Mouse (Mus musculus) stomach, postnatal 0 days (tissue): ENCODE data around the gene Klhl18. TPM values are rescaled to one million over a fixed set of nuclear protein-coding genes. Genes with fewer than 3 reads are reported as not detected.

Experiments
- ATAC-seq: fragments of 200-750 bp; cut with Nextera tagmentation; 2 replicates; pipeline ENCODE4 v1.8.0; 2017; ENCODE audit not compliant: low FRiP score, low TSS enrichment
- DNase-seq: peaks from one replicate; pipeline ENCODE4 v3.0.0-alpha.2; 2016; ENCODE audit warnings: low spot score
- H3K27ac ChIP-seq: fragments of 300-500 bp; sonication (generic); replicated peaks from 2 replicates; pipeline ENCODE4 v1.5.1; 2014; ENCODE audit warnings: mild to moderate bottlenecking, control low read depth
- H3K27me3 ChIP-seq: fragments of 300-500 bp; sonication (generic); 2 replicates; pipeline ENCODE4 v1.6.1; 2014; ENCODE audit warnings: low read length; ENCODE audit not compliant: control insufficient read depth, insufficient read depth
- H3K36me3 ChIP-seq: fragments of 300-500 bp; sonication (generic); 2 replicates; pipeline ENCODE4 v1.6.1; 2014; ENCODE audit warnings: low read length, mixed read lengths; ENCODE audit not compliant: control insufficient read depth, insufficient read depth
- H3K4me1 ChIP-seq: fragments of 300-500 bp; sonication (generic); replicated peaks from 2 replicates; pipeline ENCODE4 v1.6.1; 2014; ENCODE audit warnings: antibody characterized with exemption; ENCODE audit not compliant: control insufficient read depth, insufficient read depth
- H3K4me2 ChIP-seq: fragments of 300-500 bp; sonication (generic); replicated peaks from 2 replicates; pipeline ENCODE4 v1.6.1; 2014; ENCODE audit warnings: low read depth, mild to moderate bottlenecking, control low read depth, moderate library complexity
- H3K4me3 ChIP-seq: fragments of 300-500 bp; sonication (generic); 2 replicates; pipeline ENCODE4 v1.5.1; 2014; ENCODE audit warnings: low read depth, low read length, control low read depth
- H3K9ac ChIP-seq: fragments of 300-500 bp; sonication (generic); 2 replicates; pipeline ENCODE4 v1.6.1; 2014; ENCODE audit warnings: mild to moderate bottlenecking, low read length, control low read depth, mixed read lengths
- H3K9me3 ChIP-seq: fragments of 300-500 bp; sonication (generic); 2 replicates; pipeline ENCODE4 v1.6.1; 2016; ENCODE audit warnings: low read length; ENCODE audit not compliant: control insufficient read depth
- CTCF ChIP-seq: IDR thresholded peaks from 2 replicates; pipeline ENCODE4 v1.5.1; 2016; ENCODE audit warnings: antibody characterized with exemption, low read depth, mild to moderate bottlenecking, moderate library complexity
- EP300 ChIP-seq: optimal IDR thresholded peaks from 2 replicates; pipeline ENCODE3; 2016; ENCODE audit warnings: antibody characterized with exemption
- WGBS: fragments of 180-500 bp; shearing (Covaris S2); extraction: QIAGEN DNeasy Blood & Tissue Kit; methylation state at CpG from one replicate; pipeline ENCODE4 v1.1.7; 2014; 5-methylcytosine and 5-hydroxymethylcytosine counted together
- polyA plus RNA-seq: library from polyadenylated mRNA; unstranded; fragments of >200 nt; fragmentation: Nextera tagmentation; extraction: Ambion mirVana; gene quantifications from 2 replicates; pipeline ENCODE4 v1.2.1, GENCODE M21; 2015

Gene Klhl18
- polyA plus RNA-seq, 1 experiment from 2014 or later: 5.7 TPM

DNA sequence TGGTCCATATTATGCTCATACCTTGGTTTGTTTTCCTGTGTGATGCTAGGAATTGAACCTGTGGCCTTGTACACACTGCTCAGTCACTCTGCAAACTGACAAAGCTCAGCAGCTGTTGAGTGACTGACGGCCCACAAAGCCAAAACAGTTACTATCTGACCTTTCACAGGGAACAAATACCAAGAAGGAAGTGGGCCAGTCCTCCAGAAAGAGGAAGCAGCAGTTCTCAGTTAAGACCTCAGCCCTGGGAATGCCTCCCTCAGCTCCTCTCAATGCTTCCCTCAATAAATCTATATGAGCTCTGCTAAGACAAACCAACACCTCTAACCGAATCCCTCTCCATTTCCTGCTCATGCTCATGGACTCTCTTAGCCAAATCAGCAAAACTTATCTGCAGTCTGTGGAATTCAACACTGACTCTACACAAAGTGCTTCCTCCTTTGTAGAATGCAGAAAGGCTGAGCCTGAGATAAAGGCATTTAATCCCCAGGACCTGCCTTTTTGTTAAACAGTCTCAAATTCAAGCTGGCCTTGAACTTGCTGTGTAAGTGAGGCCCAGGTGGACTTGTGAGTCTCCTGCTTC is 17.3 kb downstream of the Klhl18 start:
- Histone ChIP-seq H3K4me3 (no peak overlapping the region), H3K4me1 (no peaks in the 10 kb centered on the region), H3K4me2 (no peak overlapping the region), H3K9me3 (no peaks in the 10 kb centered on the region), H3K9ac (no peak overlapping the region), H3K36me3 (no peaks in the 10 kb centered on the region), H3K27me3 (no peaks in the 10 kb centered on the region), H3K27ac (peak overlapping the region; percentile 65; the same call in 1 of the 2 replicates)
- WGBS: 39% methylated on average over 2 of the region's 2 CpGs
- DNase-seq: no peak
- TF ChIP-seq CTCF (no peak), EP300 (no peak)
- ATAC-seq: peak; percentile 55; the same call in 1 of the 2 replicates

DNA sequence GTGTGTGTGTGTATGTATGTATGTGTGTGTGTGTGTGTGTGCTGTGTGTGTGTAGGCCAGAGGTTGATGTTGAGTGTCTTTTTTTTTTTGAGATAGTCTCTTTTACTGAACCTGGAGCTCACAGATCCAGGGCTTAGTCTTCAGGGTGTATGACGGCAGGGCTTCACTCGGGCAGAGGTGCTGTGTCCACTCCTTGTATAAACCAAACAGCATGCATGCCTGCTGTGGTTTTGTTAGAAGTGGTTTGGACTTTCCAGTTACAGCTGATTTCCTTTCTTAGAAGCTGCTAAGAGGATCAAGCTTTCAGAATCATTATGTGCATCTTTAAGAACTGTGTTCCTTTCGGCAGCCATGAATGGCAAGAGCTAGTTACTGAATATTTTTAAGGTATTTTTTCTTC is 18.6 kb downstream of the Klhl18 start:
- Histone ChIP-seq H3K36me3 (no peaks in the 10 kb centered on the region), H3K4me1 (no peaks in the 10 kb centered on the region), H3K9me3 (no peaks in the 10 kb centered on the region), H3K27ac (no peak overlapping the region), H3K9ac (no peak overlapping the region), H3K27me3 (no peaks in the 10 kb centered on the region), H3K4me3 (no peak overlapping the region), H3K4me2 (no peak overlapping the region)
- WGBS: 79% methylated on average over 3 of the region's 3 CpGs
- ATAC-seq (no peak), DNase-seq (no peak)
- TF ChIP-seq EP300 (no peak), CTCF (no peak)

DNA sequence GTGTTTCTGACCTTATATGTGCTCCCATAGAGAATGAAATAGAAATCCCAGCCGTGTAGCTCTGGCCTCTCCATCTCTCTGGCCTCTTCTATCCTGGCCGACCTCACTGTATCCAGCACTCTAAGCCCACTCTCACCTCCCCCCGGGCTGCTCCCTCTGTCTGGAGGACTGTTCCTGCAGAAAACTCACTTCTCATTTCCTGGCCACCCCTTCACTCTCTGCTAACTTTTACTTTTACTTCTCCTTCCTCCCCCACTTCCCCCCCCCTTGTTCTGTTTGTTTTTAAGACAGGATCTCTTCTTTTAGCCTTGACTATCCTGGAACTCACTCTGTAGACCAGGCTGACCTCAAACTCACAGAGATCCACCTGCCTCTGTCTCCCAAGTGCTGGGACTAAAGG is 24.0 kb downstream of the Klhl18 start:
- H3K4me2 ChIP-seq: no peak overlapping the region
- H3K9ac ChIP-seq: no peak overlapping the region
- DNase-seq: no peak
- no peak overlapping the region for H3K4me3 ChIP-seq
- H3K36me3 ChIP-seq: 0 out of 2 replicates have a peak, but pooled peaks cover 2% of the 10 kb centered on the region
- no peaks in the 10 kb centered on the region for H3K9me3 ChIP-seq
- no peaks in the 10 kb centered on the region for H3K27me3 ChIP-seq
- no peak overlapping the region for H3K27ac ChIP-seq
- no peaks in the 10 kb centered on the region for H3K4me1 ChIP-seq
- TF ChIP-seq CTCF: no peak
- no peak for TF ChIP-seq EP300
- ATAC-seq: no peak
- 76% methylated on average over 3 of the region's 3 CpGs for WGBS

DNA sequence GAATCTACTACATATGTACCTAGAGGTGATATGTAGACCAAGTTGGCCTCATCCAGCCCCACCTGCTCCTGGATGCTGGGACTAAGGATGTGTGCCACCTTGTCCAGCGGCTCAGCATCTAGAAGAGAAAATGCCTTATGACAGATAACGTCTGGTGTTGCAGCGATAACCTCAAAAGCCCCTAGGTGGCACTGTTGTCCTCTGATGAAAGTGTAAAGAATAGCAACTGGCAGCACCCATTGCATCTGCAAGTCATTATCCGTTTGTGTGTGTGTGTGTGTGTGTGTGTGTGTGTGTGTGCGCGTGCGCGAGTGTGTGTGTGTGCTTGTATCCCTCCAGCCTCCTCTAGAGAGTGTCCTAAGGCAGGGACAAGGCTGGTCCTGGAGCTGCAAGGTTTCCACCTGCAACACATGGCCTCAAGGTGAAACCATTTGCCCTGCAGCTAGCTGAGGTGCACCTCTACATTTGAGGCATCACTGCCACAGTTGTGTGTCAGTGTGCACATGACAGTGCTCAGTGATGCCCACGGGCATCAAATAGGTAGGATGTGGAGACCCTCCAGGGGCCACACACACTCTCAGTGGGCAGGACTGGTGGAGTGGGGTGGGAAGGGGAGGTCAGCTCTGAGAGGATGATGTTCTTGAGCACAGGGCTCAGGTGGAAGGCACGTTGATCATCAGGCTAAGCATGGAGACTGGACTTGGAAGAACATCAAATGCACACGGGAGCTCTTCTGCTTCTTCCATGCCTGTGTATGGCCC is 27.5 kb downstream of the Klhl18 start:
- Histone ChIP-seq H3K9me3 (no peaks in the 10 kb centered on the region), H3K4me1 (no peaks in the 10 kb centered on the region), H3K36me3 (0 out of 2 replicates have a peak, but pooled peaks cover 2% of the 10 kb centered on the region), H3K9ac (no peak overlapping the region), H3K4me3 (no peak overlapping the region), H3K27me3 (no peaks in the 10 kb centered on the region), H3K27ac (no peak overlapping the region), H3K4me2 (no peak overlapping the region)
- DNase-seq: peak; percentile 84
- no peak for TF ChIP-seq EP300
- TF ChIP-seq CTCF: peak; percentile 93
- peak; percentile 91 for ATAC-seq
- 23% methylated on average over 11 of the region's 11 CpGs for WGBS

DNA sequence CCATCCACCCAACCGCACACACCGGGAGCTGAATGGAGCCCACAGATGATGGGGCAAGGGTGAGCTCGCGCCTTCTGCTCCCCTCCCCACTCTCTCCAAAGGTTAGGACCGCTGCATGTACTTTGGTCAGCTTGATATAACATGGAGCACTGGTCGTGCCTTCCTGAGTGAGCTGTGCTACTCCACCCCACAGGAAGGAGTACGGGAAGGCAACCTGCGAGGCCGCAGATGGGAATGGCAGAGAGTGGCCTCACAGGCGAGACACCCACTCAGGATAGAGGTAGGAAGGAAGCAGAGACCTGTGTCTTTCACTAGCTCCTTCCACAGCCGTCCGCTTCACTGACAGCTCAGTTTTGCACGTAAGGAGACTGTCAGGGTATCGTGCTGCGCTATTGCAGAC is 28.1 kb downstream of the Klhl18 start:
- H3K4me2 ChIP-seq: no peak overlapping the region
- H3K4me3 ChIP-seq: no peak overlapping the region
- H3K9ac ChIP-seq: no peak overlapping the region
- ATAC-seq (no peak), DNase-seq (no peak)
- H3K36me3 ChIP-seq: 0 out of 2 replicates have a peak, but pooled peaks cover 2% of the 10 kb centered on the region
- H3K27me3 ChIP-seq: no peaks in the 10 kb centered on the region
- no peaks in the 10 kb centered on the region for H3K4me1 ChIP-seq
- WGBS: 83% methylated on average over 15 of the region's 15 CpGs
- H3K9me3 ChIP-seq: no peaks in the 10 kb centered on the region
- H3K27ac ChIP-seq: no peak overlapping the region
- TF ChIP-seq CTCF (no peak), EP300 (no peak)

DNA sequence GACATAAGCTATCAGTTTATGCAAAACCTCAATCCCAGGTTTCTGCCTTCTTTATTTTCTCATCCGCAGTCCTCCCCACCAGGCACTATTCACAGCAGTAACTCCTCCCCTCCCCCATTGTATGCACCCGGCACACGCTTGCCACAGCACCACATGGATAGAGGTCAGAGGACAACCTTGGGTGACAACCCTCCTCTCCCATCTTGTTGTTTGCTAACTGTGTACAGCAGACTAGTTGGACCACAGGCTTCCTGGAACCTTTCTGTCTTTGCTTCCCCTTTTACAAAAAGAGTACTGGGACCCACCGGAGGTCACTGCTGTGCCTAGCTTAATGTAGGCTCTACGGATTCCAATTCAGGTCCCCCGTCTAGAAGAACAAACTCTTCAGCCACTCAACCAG is 35.9 kb downstream of the Klhl18 start:
- H3K4me2 ChIP-seq: no peak overlapping the region

More for the DNA sequence above, 35.9 kb downstream of the Klhl18 start:
- Histone ChIP-seq H3K4me3 (no peak overlapping the region), H3K9ac (no peak overlapping the region), H3K27me3 (no peaks in the 10 kb centered on the region), H3K27ac (no peak overlapping the region), H3K4me1 (no peaks in the 10 kb centered on the region), H3K36me3 (peaks cover 7% of the 10 kb centered on the region; the same call in 1 of the 2 replicates), H3K9me3 (no peaks in the 10 kb centered on the region)
- DNase-seq (no peak), ATAC-seq (no peak)
- no peak for TF ChIP-seq EP300
- no peak for TF ChIP-seq CTCF
- WGBS: 91% methylated on average over 6 of the region's 6 CpGs
